Mouse (Mus musculus) cerebellum, adult 2 months (tissue): Measurements from ENCODE around the gene Ccdc120.

Source experiments
- CTCF ChIP-seq: fragments of 200-500 bp; IDR thresholded peaks from 2 replicates; pipeline ENCODE4 v1.5.1; 2011; ENCODE audit warnings: low read depth, mild to moderate bottlenecking, control low read depth, low read length, moderate library complexity, borderline replicate concordance; ENCODE audit not compliant: insufficient read depth
- POLR2A ChIP-seq: fragments of 200-500 bp; IDR thresholded peaks from 2 replicates; pipeline ENCODE4 v1.6.1; 2011; ENCODE audit warnings: low read length, control low read depth, borderline replicate concordance; ENCODE audit not compliant: insufficient read depth

DNA sequence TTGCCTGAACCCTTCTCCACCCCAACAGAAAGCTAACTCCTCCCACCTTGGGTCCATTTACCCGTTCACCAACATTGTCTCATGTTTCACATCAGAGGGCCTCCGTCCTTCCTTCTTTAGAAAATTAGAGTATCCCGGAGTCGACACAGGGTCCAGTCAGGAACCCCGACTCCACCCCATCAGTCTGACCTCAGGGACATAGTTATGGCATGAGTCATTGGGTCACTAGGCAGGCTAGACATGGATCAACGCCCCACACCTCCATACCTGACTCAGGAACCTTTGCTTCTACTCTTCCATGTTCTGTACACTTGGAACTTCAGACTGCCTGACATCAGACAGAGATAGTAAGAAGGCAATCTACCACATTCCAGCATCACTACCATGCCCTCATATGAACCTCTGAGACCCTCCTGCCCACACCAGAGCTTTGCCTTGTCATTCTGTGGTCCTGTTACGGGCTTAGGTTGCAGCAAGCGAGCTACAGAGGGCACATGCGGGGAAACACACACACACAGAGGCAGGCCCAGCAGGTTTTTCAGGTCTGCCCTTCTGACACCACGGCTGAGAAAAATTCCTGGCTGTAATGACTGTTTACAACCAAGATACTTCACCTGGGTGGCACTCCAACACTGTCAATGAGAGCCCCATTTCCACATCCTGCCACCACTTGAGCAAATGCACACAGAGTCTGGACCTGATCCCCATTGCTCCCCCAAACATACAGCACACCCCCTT, 10.5 kb downstream of the Ccdc120 start:
- TF ChIP-seq POLR2A (no peak), CTCF (no peak)
